Mouse (Mus musculus) small intestine, adult 2 months (tissue): Measurements from ENCODE around the gene Nr5a2. TPM values are rescaled to one million over a fixed set of nuclear protein-coding genes. Genes with fewer than 3 reads are reported as not detected.

ENCODE experiments used
- H3K27ac ChIP-seq: fragments of 200-500 bp; 2 replicates; pipeline ENCODE4 v1.5.1; 2012; ENCODE audit warnings: low read depth, low read length, control low read depth, inconsistent platforms; ENCODE audit not compliant: insufficient read depth
- H3K27me3 ChIP-seq: fragments of 200-500 bp; 2 replicates; pipeline ENCODE4 v1.6.1; 2012; ENCODE audit warnings: mild to moderate bottlenecking, moderate library complexity, low read length, inconsistent platforms; ENCODE audit not compliant: control insufficient read depth, insufficient read depth
- H3K36me3 ChIP-seq: fragments of 200-500 bp; 2 replicates; pipeline ENCODE4 v1.6.1; 2012; ENCODE audit warnings: mild to moderate bottlenecking, low read length, control low read depth, inconsistent platforms; ENCODE audit not compliant: control insufficient read depth, insufficient read depth
- H3K4me1 ChIP-seq: fragments of 200-500 bp; 2 replicates; pipeline ENCODE4 v1.6.1; 2012; ENCODE audit warnings: low read length, inconsistent platforms, mixed read lengths; ENCODE audit not compliant: control insufficient read depth, insufficient read depth, insufficient read length
- H3K4me3 ChIP-seq: fragments of 200-500 bp; 2 replicates; pipeline ENCODE4 v1.5.1; 2012; ENCODE audit warnings: low read depth, mild to moderate bottlenecking, control low read depth, inconsistent platforms, low read length, moderate library complexity
- CTCF ChIP-seq: fragments of 200-500 bp; IDR thresholded peaks from 2 replicates; pipeline ENCODE4 v1.5.1; 2012; ENCODE audit warnings: low read depth, mild to moderate bottlenecking, control low read depth, inconsistent platforms, low read length, moderate library complexity, mixed read lengths; ENCODE audit not compliant: insufficient replicate concordance, insufficient read length; ENCODE audit errors: extremely low read depth
- POLR2A ChIP-seq: fragments of 200-500 bp; IDR thresholded peaks from 2 replicates; pipeline ENCODE4 v1.6.1; 2012; ENCODE audit warnings: low read depth, mild to moderate bottlenecking, control low read depth, inconsistent platforms, low read length, moderate library complexity
- WGBS: fragments of 180-500 bp; shearing (Covaris S2); methylation state at CpG from one replicate; pipeline ENCODE4 v1.1.7; 2018; 5-methylcytosine and 5-hydroxymethylcytosine counted together
- polyA plus RNA-seq: library from polyadenylated mRNA; depleted of rRNA; stranded (reverse); fragments of >200 nt; gene quantifications from 2 replicates; pipeline ENCODE4 v1.2.3, GENCODE M21; 2012

Gene Nr5a2
- polyA plus RNA-seq, 1 experiment, result 9.4 TPM

GRCm38 (mm10) chr1:136910741-136911593 is 49.3 kb downstream of the Nr5a2 start:
- 22% methylated on average over 12 of the region's 12 CpGs for WGBS
- peaks cover 7% of the 10 kb centered on the region for H3K36me3 ChIP-seq
- peak overlapping the region; percentile 41; the same call in 1 of the 2 replicates for H3K27ac ChIP-seq
- no peak for TF ChIP-seq CTCF
- no peak for TF ChIP-seq POLR2A
- H3K27me3 ChIP-seq, result no peaks in the 10 kb centered on the region
- H3K4me1 ChIP-seq, result peaks cover 9% of the 10 kb centered on the region; the same call in 1 of the 2 replicates
- H3K4me3 ChIP-seq, result no peak overlapping the region

GRCm38 (mm10) chr1:136910144-136910543 is 50.1 kb downstream of the Nr5a2 start:
- WGBS, result 37% methylated on average over 12 of the region's 12 CpGs

GRCm38 (mm10) chr1:136909494-136910037 is 50.7 kb downstream of the Nr5a2 start:
- H3K27ac ChIP-seq, result no peak overlapping the region
- H3K27me3 ChIP-seq, result no peaks in the 10 kb centered on the region
- TF ChIP-seq CTCF, result no peak
- no peak for TF ChIP-seq POLR2A
- H3K36me3 ChIP-seq, result peaks cover 7% of the 10 kb centered on the region
- 92% methylated on average over 6 of the region's 6 CpGs for WGBS
- H3K4me3 ChIP-seq, result no peak overlapping the region
- H3K4me1 ChIP-seq, result peaks cover 8% of the 10 kb centered on the region; the same call in 1 of the 2 replicates

More at GRCm38 (mm10) chr1:136910144-136910543, 50.1 kb downstream of the Nr5a2 start:
- H3K4me3 ChIP-seq, result peak overlapping the region; percentile 43
- peak overlapping the region; percentile 8; the same call in 1 of the 2 replicates for H3K27ac ChIP-seq
- no peak for TF ChIP-seq POLR2A
- H3K27me3 ChIP-seq, result no peaks in the 10 kb centered on the region
- H3K36me3 ChIP-seq, result peaks cover 7% of the 10 kb centered on the region
- H3K4me1 ChIP-seq, result peaks cover 8% of the 10 kb centered on the region; the same call in 1 of the 2 replicates

- no peak for TF ChIP-seq CTCF
- H3K4me1 ChIP-seq, result peaks cover 21% of the 10 kb centered on the region
- 78% methylated on average over 4 of the region's 4 CpGs for WGBS
Measured at GRCm38 (mm10) chr1:136898130-136898529, 62.1 kb downstream of the Nr5a2 start.

GRCm38 (mm10) chr1:136896351-136896750 is 63.9 kb downstream of the Nr5a2 start:
- TF ChIP-seq CTCF (no peak), POLR2A (no peak)
- Histone ChIP-seq H3K36me3 (no peaks in the 10 kb centered on the region), H3K4me1 (peaks cover 27% of the 10 kb centered on the region), H3K27ac (no peak overlapping the region), H3K27me3 (no peaks in the 10 kb centered on the region), H3K4me3 (no peak overlapping the region)
- 17% methylated on average over 6 of the region's 6 CpGs for WGBS

More at GRCm38 (mm10) chr1:136898130-136898529, 62.1 kb downstream of the Nr5a2 start:
- H3K27ac ChIP-seq, result no peak overlapping the region
- no peaks in the 10 kb centered on the region for H3K36me3 ChIP-seq
- H3K27me3 ChIP-seq, result no peaks in the 10 kb centered on the region
- H3K4me3 ChIP-seq, result no peak overlapping the region

GRCm38 (mm10) chr1:136895877-136896276 is 64.4 kb downstream of the Nr5a2 start:
- H3K27me3 ChIP-seq, result no peaks in the 10 kb centered on the region
- no peak overlapping the region for H3K4me3 ChIP-seq
- TF ChIP-seq POLR2A (no peak), CTCF (no peak)
- H3K36me3 ChIP-seq, result peaks cover under 1% of the 10 kb centered on the region; the same call in 1 of the 2 replicates
- WGBS, result 24% methylated on average over 8 of the region's 8 CpGs
- peak overlapping the region; percentile 44; the same call in 1 of the 2 replicates for H3K27ac ChIP-seq
- peaks cover 27% of the 10 kb centered on the region for H3K4me1 ChIP-seq

- H3K4me1 ChIP-seq, result peaks cover 27% of the 10 kb centered on the region
- H3K27me3 ChIP-seq, result no peaks in the 10 kb centered on the region
- peaks cover 6% of the 10 kb centered on the region for H3K36me3 ChIP-seq
- no peak for TF ChIP-seq CTCF
- TF ChIP-seq POLR2A, result no peak
- H3K27ac ChIP-seq, result no peak overlapping the region
- H3K4me3 ChIP-seq, result no peak overlapping the region
- 20% methylated on average over 2 of the region's 2 CpGs for WGBS
Measured at GRCm38 (mm10) chr1:136894753-136895152, 65.5 kb downstream of the Nr5a2 start.
